Mouse (Mus musculus) heart, embryonic 15.5 days (tissue): ENCODE results near the gene Inafm1. TPM values are rescaled to one million over a fixed set of nuclear protein-coding genes. Genes with fewer than 3 reads are reported as not detected.
"Not testable (repeated sequence)": the region's sequence is repeated elsewhere in the genome, so short reads cannot be mapped to it uniquely, and the experiment has no call there.

Source experiments
- ATAC-seq: fragments of 200-750 bp; cut with Nextera tagmentation; replicated peaks from 2 replicates; pipeline ENCODE4 v1.8.0; 2017; ENCODE audit warnings: low read depth, moderate TSS enrichment; ENCODE audit not compliant: insufficient number of reproducible peaks, insufficient read depth, low FRiP score
- H3K27ac ChIP-seq: fragments of 300-500 bp; sonication (generic); 2 replicates; pipeline ENCODE4 v1.5.1; 2015; ENCODE audit warnings: mild to moderate bottlenecking, inconsistent platforms
- H3K27me3 ChIP-seq: fragments of 300-500 bp; sonication (generic); 2 replicates; pipeline ENCODE4 v1.6.1; 2015; ENCODE audit warnings: inconsistent platforms
- H3K36me3 ChIP-seq: fragments of 300-500 bp; sonication (generic); 2 replicates; pipeline ENCODE4 v1.6.1; 2015; ENCODE audit warnings: mild to moderate bottlenecking, inconsistent platforms
- H3K4me1 ChIP-seq: fragments of 300-500 bp; sonication (generic); replicated peaks from 2 replicates; pipeline ENCODE4 v1.6.1; 2015; ENCODE audit warnings: inconsistent platforms
- H3K4me2 ChIP-seq: fragments of 300-500 bp; sonication (generic); 2 replicates; pipeline ENCODE4 v1.6.1; 2015; ENCODE audit warnings: inconsistent platforms, mild to moderate bottlenecking, moderate library complexity
- H3K4me3 ChIP-seq: fragments of 300-500 bp; sonication (generic); 2 replicates; pipeline ENCODE4 v1.5.1; 2015; ENCODE audit warnings: mild to moderate bottlenecking, inconsistent platforms
- H3K9ac ChIP-seq: fragments of 300-500 bp; sonication (generic); 2 replicates; pipeline ENCODE4 v1.6.1; 2015; ENCODE audit warnings: mild to moderate bottlenecking, inconsistent platforms
- H3K9me3 ChIP-seq: fragments of 300-500 bp; sonication (generic); replicated peaks from 2 replicates; pipeline ENCODE4 v1.6.1; 2016; ENCODE audit warnings: inconsistent platforms
- WGBS: fragments of 180-500 bp; shearing (Covaris S2); methylation state at CpG from one replicate; pipeline ENCODE4 v1.1.7; 2015; ENCODE audit warnings: mixed read lengths; 5-methylcytosine and 5-hydroxymethylcytosine counted together
- polyA plus RNA-seq: library from polyadenylated mRNA; unstranded; fragments of >200 nt; fragmentation: Nextera tagmentation; extraction: Ambion mirVana; gene quantifications from 2 replicates; pipeline ENCODE4 v1.2.1, GENCODE M21; 2015

Inafm1 gene
- polyA plus RNA-seq, 1 experiment from 2014 or later, result 8.8 TPM

GRCm38 (mm10) chr7:16310521-16311452 is 37.4 kb upstream of the Inafm1 start:
- under 1% methylated on average over 30 of the region's 31 CpGs for WGBS
- no peaks in the 10 kb centered on the region for H3K27me3 ChIP-seq
- H3K4me3 ChIP-seq, result peak overlapping the region; percentile 95
- peak overlapping the region; percentile 97 for H3K9ac ChIP-seq
- H3K9me3 ChIP-seq, result no peaks in the 10 kb centered on the region
- ATAC-seq, result no peak
- H3K36me3 ChIP-seq, result no peaks in the 10 kb centered on the region
- peak overlapping the region; percentile 99 for H3K27ac ChIP-seq
- H3K4me1 ChIP-seq, result peaks cover 63% of the 10 kb centered on the region
- H3K4me2 ChIP-seq, result peak overlapping the region; percentile 87

GRCm38 (mm10) chr7:16310020-16310520 is 36.7 kb upstream of the Inafm1 start:
- H3K27ac ChIP-seq, result peak overlapping the region; percentile 99
- H3K9ac ChIP-seq, result peak overlapping the region; percentile 55
- H3K9me3 ChIP-seq, result no peaks in the 10 kb centered on the region
- H3K4me2 ChIP-seq, result peak overlapping the region; percentile 87
- no peaks in the 10 kb centered on the region for H3K27me3 ChIP-seq
- H3K4me3 ChIP-seq, result peak overlapping the region; percentile 95
- under 1% methylated on average over 51 of the region's 56 CpGs for WGBS
- H3K36me3 ChIP-seq, result no peaks in the 10 kb centered on the region
- peak; percentile 20 for ATAC-seq
- peaks cover 61% of the 10 kb centered on the region for H3K4me1 ChIP-seq

DNA sequence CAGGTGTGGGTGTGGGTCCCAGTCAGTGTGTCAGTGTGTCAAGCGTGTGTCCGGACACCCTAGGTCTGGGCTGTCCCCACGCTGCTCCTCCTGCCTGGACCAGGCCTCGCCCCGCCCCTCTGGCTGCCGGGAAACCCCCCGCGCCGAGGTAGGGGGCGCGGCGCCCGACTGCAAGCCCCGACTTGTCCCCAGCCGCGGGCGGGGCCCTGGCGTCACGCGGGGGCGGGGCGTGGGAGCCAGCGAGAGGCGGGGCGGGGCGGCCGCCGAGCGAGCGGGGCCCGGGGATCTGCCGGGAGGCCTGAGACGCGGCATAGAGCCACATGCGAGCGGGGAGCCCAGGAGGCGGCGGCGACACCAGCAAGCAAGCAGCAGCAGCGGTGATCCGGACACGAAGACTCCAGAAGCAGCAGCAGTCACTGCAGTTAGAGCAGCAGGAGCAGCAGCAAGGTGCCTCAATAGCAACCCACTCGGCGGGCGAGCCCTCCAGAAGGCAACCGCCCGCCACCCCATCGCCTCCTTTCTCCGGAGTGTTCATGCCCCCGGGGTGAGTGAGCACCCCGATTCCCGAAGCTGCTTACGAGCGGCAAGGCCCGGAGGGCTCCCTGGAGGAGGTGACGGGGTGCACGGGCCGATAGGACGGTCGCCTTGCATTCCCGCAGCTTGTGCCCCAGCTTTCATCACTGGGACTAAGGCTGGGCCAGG is 36.1 kb upstream of the Inafm1 start:
- H3K4me1 ChIP-seq, result peaks cover 60% of the 10 kb centered on the region
- peak overlapping the region; percentile 55 for H3K9ac ChIP-seq
- WGBS, result 1% methylated on average over 59 of the region's 61 CpGs
- peak overlapping the region; percentile 87 for H3K4me2 ChIP-seq
- no peaks in the 10 kb centered on the region for H3K36me3 ChIP-seq
- peak overlapping the region; percentile 99 for H3K27ac ChIP-seq
- H3K27me3 ChIP-seq, result no peaks in the 10 kb centered on the region
- H3K4me3 ChIP-seq, result peak overlapping the region; percentile 95
- ATAC-seq, result peak; percentile 28
- H3K9me3 ChIP-seq, result no peaks in the 10 kb centered on the region

GRCm38 (mm10) chr7:16308555-16309317 is 35.3 kb upstream of the Inafm1 start:
- peak overlapping the region; percentile 95 for H3K4me3 ChIP-seq
- no peaks in the 10 kb centered on the region for H3K9me3 ChIP-seq
- H3K27me3 ChIP-seq, result no peaks in the 10 kb centered on the region
- 39% methylated on average over 16 of the region's 16 CpGs for WGBS
- ATAC-seq, result no peak
- H3K9ac ChIP-seq, result peak overlapping the region; percentile 55
- H3K4me2 ChIP-seq, result peak overlapping the region; percentile 87
- peaks cover 55% of the 10 kb centered on the region for H3K4me1 ChIP-seq
- H3K27ac ChIP-seq, result peak overlapping the region; percentile 99
- no peaks in the 10 kb centered on the region for H3K36me3 ChIP-seq

DNA sequence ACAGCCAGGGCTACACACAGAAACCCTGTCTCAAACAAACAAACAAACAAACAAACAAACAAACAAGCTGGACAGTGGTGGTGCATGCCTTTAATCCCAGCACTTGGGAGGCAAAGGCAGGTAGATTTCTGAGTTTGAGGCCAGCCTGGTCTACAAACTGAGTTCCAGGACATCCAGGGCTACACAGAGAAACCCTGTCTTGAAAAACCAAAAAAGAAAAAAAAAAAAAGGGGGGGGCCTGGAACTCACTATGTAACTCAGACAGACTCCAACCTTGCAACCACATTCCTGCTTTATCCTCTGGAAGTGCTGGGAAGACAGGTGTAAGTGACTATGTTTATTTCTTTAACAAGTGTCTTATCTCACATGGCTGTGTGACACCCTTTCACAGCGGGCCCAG is 34.7 kb upstream of the Inafm1 start, which contains the start of gene Bbc3:
Gene Bbc3, plus strand, starts transcription at position 301 of the 400 bp plus-strand sequence.
- H3K4me1 ChIP-seq, result peaks cover 49% of the 10 kb centered on the region
- ATAC-seq, H3K36me3 ChIP-seq, H3K9me3 ChIP-seq, H3K27me3 ChIP-seq: not testable (repeated sequence)
- peak within 1 kb of the TSS; percentile 55 for H3K9ac ChIP-seq
- 27% methylated on average over 1 of the region's 1 CpGs for WGBS
- peak within 1 kb of the TSS; percentile 99 for H3K27ac ChIP-seq
- peak within 1 kb of the TSS; percentile 87 for H3K4me2 ChIP-seq
- peak within 1 kb of the TSS; percentile 95 for H3K4me3 ChIP-seq

GRCm38 (mm10) chr7:16307141-16307540 is 33.7 kb upstream of the Inafm1 start:
- not testable (repeated sequence) for H3K27ac ChIP-seq, H3K4me2 ChIP-seq, ATAC-seq, H3K36me3 ChIP-seq, H3K4me3 ChIP-seq, H3K9me3 ChIP-seq, H3K9ac ChIP-seq, H3K27me3 ChIP-seq
- WGBS, result 77% methylated on average over 6 of the region's 6 CpGs
- peaks cover 39% of the 10 kb centered on the region for H3K4me1 ChIP-seq

GRCm38 (mm10) chr7:16299419-16300035 is 26.1 kb upstream of the Inafm1 start:
- ATAC-seq, result peak; percentile 56
- H3K27me3 ChIP-seq, result no peaks in the 10 kb centered on the region
- H3K4me1 ChIP-seq, result peaks cover 35% of the 10 kb centered on the region
- no peak overlapping the region for H3K27ac ChIP-seq
- no peaks in the 10 kb centered on the region for H3K9me3 ChIP-seq
- peak overlapping the region; percentile 83 for H3K4me2 ChIP-seq
- H3K9ac ChIP-seq, result peak overlapping the region; percentile 19; the same call in 1 of the 2 replicates
- WGBS, result under 1% methylated on average over 52 of the region's 52 CpGs
- H3K4me3 ChIP-seq, result peak overlapping the region; percentile 46
- no peaks in the 10 kb centered on the region for H3K36me3 ChIP-seq

DNA sequence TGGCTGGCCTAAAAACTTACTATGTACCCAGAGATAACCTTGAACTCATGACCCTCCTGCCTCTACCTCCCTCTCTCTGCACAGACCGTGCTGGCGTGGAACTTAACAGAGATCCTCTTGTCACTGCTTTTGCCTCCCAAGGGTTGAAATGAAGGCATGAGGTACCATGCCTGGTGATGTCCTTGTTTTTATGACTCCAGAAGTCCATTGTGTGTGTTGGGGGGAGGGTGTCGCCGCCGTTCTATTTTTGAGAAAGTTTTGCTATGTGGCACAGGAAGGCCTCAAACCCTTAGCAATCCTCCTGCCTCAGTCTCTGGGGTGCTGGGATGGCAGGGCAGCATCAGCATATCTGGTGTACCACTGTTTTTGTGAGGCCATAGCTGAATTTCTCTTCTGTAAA is 25.5 kb upstream of the Inafm1 start:
- Histone ChIP-seq H3K4me1 (peaks cover 36% of the 10 kb centered on the region), H3K4me2 (peak overlapping the region; percentile 83), H3K36me3 (no peaks in the 10 kb centered on the region), H3K27ac (no peak overlapping the region), H3K4me3 (no peak overlapping the region; the same call in 1 of the 2 replicates), H3K9me3 (no peaks in the 10 kb centered on the region), H3K9ac (no peak overlapping the region), H3K27me3 (no peaks in the 10 kb centered on the region)
- WGBS, result 70% methylated on average over 5 of the region's 5 CpGs
- ATAC-seq, result no peak

GRCm38 (mm10) chr7:16297616-16298015 is 24.2 kb upstream of the Inafm1 start:
- Histone ChIP-seq H3K27ac (peak overlapping the region; percentile 80), H3K9me3 (no peaks in the 10 kb centered on the region), H3K4me1 (peaks cover 36% of the 10 kb centered on the region), H3K36me3 (no peaks in the 10 kb centered on the region), H3K4me3 (no peak overlapping the region), H3K4me2 (no peak overlapping the region), H3K9ac (no peak overlapping the region), H3K27me3 (no peaks in the 10 kb centered on the region)
- WGBS, result 50% methylated on average over 2 of the region's 2 CpGs
- ATAC-seq, result no peak

- H3K27ac ChIP-seq, result peak overlapping the region; percentile 80
- no peaks in the 10 kb centered on the region for H3K27me3 ChIP-seq
- H3K4me1 ChIP-seq, result peaks cover 36% of the 10 kb centered on the region
- H3K9me3 ChIP-seq, result no peaks in the 10 kb centered on the region
- peak overlapping the region; percentile 16; the same call in 1 of the 2 replicates for H3K9ac ChIP-seq
- peak overlapping the region; percentile 40 for H3K4me3 ChIP-seq
- peak overlapping the region; percentile 68 for H3K4me2 ChIP-seq
- under 1% methylated on average over 22 of the region's 22 CpGs for WGBS
- H3K36me3 ChIP-seq, result no peaks in the 10 kb centered on the region
- peak; percentile 29; the same call in 1 of the 2 replicates for ATAC-seq
Measured at GRCm38 (mm10) chr7:16296766-16297390, 23.5 kb upstream of the Inafm1 start.
